Mouse (Mus musculus) fat pad, adult 2 months (tissue): Measurements from ENCODE around the gene Ift43.

Experiments
- DNase-seq: peaks from one replicate; pipeline ENCODE4 v3.0.0-alpha.2; 2011; ENCODE audit warnings: low read depth, low spot score; ENCODE audit errors: extremely low read depth

The Ift43 gene

DNA sequence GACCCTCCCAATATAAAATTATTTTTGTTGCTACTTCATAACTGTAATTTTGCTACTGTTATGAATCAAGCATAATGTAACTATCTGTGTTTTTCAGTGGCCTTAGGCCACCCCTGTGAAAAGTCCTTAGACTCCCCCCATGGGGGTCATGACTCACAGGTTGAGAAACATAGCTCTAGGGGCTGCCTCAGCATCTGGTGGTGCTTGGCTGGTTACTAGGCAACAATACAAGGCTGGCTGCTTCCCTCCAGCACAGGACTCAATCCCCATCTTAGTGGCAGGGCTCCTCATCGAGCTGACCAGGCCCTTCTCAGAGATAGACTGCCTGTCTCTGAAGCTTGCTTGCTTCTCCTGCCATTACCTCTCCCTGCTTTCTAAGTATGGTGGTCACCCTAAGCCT lies 86.4 kb downstream of the Ift43 start:
- no peak for DNase-seq

DNA sequence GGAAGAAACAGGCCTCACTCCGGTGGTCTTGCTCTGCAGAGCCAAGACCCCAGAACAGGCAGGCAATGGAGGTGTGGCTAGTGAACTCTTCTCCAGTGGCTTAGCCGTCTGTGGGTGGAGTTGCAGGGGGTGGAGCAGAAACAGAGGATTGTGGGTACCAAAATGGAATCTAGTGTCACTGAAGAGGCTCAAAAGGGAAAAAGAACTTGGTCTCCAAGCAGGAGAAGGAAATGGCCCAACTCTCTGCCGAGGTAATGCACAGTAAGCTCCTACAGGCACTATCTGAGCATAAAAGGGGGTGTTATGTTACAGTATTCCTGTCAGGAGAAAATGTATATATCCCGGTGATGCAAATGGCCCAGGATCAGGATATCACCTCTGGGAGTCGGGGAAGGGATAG lies 86.9 kb downstream of the Ift43 start:
- DNase-seq, result no peak

DNA sequence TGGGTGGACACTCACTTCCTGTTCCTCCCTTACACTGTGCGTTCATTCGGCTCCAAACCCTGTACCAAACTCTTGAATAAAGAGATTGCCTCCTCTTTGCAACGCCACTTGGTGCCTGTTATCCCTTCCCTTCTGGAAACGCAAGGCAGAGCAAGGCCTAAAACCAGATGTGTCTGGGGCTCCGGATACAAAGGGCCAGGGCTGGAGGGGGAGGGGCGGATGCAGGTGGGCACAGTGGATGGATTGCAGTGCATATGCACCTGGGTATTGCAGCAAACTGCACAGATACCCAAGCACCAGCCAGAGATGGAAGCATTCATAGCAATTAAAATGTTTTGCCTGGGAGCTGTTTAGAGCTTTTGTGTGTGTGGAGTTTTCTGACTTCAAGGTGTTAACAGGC lies 91.0 kb downstream of the Ift43 start:
- no peak for DNase-seq

DNA sequence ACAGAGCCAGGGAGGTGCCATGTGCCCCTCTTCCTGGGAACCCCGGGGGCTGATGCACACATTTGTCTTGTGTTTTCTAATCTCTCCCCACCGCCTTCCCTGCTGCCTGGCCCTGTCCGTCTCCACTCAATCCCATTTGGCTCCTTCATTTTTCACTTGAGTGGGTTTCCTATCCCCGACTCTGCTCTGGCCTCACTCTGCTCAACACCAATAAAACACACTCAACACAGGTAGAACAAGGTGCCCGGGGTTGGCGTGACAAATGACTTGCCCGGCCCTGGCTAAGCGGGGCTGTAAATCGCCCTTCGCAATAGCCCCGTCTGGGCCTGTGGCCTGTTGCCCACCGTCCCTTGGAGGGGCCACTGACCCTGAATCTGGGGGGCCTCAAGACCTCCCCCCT lies 92.0 kb downstream of the Ift43 start:
- no peak for DNase-seq

DNA sequence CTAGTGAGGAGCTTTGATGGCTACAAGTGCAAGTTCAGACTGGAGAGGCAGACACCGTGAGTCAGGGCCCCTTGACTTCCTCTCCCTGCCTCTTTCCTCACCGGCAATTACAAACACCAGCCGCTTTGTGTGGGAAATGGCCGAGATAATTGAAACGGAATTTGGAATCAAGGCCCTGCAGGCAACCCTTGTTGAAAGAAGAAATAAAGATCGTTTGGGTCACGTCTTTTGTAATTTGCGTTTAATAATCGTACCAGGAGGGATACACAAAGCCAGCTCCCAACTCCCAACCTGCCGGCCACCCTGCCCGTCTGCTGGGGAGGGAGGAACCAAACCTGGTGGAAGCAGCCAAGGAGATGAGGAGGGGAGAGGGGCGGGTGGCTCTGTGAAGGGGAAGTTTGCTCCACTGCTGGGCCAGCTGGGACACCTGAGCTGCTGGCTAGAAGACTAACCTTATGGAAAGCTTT lies 93.2 kb downstream of the Ift43 start:
- no peak for DNase-seq

DNA sequence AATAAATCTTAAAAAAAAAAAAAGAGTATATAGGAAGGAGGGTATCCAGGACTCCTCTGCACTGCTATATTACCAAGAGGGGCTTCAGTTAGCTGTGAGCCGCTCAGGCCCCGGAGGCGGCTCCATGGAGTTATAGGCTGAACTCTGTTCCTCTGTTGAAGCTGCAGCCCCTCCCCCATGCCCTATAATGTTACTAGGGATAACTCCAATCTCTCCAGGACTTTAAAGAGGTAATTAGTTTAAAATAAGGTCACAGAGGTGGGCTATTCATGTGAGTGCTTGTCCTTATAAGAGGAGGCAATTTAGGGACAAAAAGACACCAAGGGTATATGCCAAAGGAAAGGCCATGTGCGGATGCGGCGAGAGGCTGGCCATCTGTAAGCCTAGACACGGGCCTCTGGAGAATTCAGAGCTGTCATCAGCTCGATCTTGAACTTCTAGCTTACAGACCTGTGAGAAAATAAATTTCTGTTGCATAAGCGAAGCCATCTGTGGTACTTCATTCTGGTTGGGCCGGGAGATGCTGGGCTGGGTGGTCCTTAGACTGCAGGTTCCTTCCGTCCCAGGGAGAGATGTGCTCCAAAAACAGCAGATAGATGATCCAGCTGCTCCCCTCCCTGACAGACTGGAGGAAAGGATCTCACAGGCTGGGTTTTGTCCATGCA lies 94.5 kb downstream of the Ift43 start:
- DNase-seq, result no peak

DNA sequence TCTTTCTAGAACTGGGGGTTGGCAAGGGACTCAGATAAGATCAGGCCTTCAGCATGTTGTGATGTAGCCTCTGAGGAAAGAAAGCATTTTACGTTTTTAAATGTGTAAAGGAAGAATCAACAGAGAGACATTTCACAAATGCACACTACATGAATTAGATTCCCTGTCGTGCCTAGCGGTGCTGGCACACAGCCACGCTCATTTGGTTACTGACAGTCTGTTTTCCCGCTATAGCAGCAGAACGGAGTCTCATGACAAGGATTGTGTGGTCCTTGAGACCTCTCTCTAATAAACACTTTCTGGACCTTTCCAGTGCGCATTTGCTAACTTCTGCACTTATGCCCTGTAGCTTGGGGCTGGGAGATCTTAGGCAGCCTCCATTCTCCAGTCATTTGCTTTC lies 96.9 kb downstream of the Ift43 start:
- DNase-seq, result no peak

DNA sequence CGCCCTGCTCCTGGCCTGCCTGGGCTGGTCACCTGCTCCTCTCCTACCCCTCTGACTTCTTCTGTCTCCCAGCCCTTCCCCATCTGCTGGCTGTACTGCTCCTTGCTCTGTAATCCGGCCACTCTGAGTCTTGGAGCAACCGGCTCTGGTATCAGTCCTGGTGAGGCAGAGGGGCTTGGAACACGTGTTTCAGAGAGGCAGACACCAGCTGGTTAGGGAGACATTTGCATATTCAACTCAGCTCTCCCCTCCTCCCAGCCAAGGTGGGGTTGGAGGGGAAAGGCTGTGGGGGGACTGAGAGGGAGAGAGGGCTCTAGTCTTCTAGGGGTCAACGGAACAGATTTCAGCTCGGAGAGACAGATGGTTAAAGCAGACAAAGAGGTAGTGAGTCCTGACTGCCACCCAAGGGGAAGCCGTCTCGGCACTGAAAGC lies 99.0 kb downstream of the Ift43 start:
- no peak for DNase-seq

DNA sequence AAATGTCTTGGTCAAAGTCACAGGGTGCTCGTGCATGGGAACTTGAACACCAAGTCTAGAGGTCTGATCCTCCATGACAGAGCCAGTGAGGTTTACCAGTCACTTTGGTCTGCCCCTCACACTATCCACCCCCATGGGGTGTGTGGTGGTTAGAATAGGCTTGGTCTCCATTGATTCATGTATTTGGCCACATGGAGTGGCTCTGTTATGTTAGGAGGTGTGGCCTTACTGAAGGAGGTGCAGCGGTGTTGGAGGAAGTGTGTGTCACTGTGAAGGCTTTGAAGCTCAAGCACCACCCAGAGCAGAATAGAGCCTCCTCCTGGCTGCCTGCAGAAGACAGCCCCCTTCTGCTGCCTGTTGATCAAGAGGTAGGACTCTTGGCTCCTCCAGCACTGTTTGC lies 99.5 kb downstream of the Ift43 start:
- DNase-seq, result no peak

DNA sequence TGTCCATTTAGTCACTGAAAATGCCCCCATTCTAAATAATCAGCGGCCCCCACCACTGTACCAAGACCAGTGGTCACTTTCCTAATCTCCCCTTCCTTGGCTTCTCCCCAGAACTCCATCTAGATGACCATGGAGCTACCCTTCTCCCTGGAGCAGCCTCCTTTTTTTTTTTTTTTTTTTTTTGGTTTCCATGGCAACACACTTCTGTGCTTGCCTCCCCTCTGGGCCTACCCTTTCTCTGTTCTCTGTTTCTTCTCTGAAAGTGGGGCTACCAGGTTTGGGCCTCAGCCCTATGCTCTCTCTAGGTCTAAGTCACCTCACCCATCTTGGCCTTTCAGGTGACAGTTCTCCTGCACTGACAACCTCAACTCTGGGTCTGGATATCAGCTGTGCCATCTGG lies 100.1 kb downstream of the Ift43 start:
- no peak for DNase-seq

DNA sequence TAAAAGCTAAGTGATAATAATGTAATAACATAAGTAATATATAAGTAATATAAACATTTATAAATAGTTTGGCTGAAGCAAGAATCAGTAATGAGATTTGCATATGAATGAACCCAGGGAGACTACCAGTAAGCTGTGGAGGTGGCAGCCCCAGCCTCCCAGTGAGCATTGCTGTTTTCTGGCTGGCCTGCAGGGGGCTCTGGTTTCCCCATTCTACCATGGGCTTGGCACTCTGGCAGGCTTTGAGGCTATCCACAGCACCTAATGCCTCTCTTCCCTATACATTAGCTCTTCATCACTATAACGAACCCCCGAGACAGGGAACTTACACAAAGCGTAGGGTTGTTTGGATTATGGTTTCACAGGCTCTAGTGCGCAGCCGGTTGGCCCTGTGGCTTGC lies 105.8 kb downstream of the Ift43 start:
- no peak for DNase-seq

DNA sequence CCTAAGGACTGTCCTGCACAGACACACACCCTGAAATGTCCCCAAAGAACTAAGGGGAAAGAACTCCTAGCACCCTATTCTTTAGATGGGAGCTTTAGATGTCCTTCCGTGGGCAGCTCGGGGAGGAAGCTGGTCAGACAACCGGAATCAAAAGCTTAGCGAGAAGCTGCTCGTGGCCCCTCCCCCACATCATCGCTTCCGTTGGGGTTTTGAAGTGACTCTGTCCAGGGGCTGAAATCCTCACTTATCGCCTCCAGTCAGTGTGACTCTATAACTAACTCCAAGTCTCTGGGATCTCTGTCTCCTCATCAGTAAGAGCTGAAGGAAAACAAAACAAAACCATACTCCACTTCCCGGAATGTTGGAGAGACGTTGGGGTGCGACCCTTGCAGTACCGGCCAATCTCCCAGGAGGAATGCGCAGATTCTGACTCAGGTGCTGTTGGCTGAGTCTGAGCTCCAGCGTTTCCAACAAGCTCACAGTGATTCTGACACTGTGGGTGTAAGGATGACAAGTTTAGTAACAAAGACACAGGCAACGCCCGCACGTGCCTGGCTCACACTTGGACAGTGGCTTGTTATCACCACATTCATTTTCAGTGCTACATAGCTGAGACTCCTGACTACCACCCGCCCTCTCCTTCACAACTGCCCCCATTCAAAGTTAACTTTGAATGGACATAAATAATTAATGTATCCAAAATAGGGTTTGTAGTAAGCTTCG lies 107.4 kb downstream of the Ift43 start:
- no peak for DNase-seq

DNA sequence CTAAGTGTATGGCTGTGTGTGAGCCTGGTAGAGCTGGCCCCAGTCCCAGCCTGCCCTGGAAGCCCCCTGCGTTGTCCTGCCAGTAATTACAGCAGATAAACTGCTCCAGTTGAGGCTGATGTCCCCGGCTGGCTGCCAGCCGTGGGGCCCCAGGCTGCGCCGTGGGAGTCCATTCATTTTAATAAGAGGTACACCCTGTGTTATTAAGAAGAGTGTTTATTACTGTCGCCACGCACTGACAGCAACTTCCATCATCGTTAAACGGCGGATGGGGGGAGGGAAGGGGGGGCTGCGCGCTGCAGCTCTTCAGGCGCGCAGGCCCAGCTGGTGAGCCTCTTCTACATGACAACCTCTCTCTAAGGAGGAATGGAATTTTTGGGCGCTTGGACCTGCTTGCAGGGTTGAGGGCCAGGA lies 109.7 kb downstream of the Ift43 start:
- no peak for DNase-seq

DNA sequence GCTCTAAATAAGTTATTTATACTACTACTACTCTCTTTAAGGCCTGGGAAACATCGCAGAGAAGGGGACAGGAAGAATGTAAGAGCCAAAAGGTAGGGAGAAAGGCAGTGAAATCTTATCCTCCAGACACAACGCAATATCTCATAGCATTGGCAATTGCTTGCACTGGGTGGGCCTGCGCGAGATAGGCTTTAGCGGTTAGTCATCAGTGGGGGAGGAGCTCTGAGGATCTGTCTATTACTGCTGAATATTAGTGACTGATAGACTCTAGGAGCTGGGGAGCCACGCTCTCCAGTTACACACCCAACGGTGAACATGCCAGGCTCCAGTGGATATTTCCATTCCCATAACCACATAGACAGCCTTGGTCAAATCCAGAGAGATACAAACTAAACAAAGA lies 114.6 kb downstream of the Ift43 start:
- no peak for DNase-seq

DNA sequence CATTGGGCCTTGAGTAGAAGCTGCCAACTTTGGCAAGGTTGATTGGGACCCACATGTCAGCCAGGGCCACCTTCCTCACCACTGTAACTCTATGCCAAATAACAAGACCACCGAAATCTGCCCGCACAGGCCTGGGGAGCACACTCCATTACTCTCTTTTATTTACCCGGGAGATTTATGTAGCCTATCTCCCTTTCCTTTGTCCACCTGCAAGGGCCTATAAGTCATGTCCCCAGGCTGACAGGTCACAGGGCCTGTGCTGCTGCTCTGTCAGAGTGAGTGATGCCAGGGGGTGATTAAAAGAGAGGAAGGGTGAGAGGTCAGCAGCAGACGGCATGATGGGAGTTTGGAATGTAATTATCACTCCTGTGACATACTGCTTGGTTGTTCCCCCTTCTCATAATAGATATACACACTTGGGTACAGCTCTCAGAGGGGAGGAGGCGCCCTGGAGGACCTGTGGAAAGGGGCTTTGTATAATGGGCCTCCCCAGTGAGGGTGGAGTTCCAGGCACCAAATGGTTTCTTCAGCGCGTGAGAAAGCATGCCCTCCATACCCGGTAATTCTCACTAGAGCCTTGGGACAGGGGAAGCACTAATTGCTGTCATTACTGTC lies 121.2 kb downstream of the Ift43 start:
- DNase-seq, result no peak

DNA sequence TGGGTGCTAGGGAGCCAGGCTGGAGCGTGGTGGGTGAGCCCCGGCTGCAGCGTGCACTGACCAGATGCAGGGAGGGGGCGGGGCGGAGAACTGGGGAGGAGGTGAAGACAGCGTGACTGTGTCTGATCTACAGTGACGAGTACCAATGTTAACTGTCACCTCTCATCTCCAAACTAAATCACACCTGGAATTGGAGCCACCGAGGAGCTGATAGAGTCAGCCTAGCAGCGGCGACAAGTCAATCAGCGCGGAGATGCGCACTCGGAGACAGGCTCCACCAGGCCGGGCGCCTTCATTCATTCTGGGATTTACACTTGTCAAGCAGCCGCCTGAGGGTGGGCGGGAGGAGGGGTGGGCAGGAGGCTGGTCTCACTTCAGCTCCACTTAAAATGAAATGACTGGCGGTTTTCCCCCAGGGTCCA lies 128.8 kb downstream of the Ift43 start:
- DNase-seq, result no peak
